Mouse (Mus musculus): Measurements from ENCODE around the gene Rpl9.

GRCm38 (mm10) chr5:65350508-65350907, 40.7 kb downstream of the Rpl9 start:
- TF ChIP-seq CTCF (IDR thresholded peaks at IDR 0.05; ENCODE audit: insufficient read depth, low read length) (no peak), POLR2A (IDR thresholded peaks at IDR 0.05; ENCODE audit: borderline replicate concordance, extremely low read depth, low read depth, low read length) (no peak)

Measured in lung, adult 2 months (tissue).